Mouse (Mus musculus): ENCODE results near the gene Mttp. TPM values are rescaled to one million over a fixed set of nuclear protein-coding genes. Genes with fewer than 3 reads are reported as not detected.

Mttp gene
- polyA plus RNA-seq, 1 experiment from 2014 or later, result 45.0 TPM

DNA sequence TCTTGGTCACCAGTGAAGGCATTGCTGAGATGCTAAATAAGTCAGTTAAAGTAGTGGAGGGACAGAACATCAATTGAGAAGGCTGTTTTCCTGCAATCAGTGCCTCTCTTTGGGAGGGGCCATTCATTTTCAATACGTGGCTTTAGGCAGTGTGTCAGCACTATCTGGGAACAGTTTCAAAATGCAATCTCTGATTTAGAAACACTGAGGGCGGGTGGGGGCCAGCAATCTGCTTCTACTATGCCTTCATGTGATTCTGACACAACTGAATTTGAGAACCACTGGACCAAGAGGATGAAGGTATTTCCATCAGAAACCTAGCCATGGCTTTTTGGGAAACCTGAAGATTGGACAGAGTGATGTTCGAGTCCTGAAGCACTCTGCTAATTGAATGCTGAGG is 49.5 kb downstream of the Mttp start:
- no peak overlapping the region for H3K27ac ChIP-seq (ENCODE audit: low read depth, low read length)
- H3K9me3 ChIP-seq (ENCODE audit: control insufficient read depth, low read length), result no peaks in the 10 kb centered on the region
- WGBS, result 69% methylated on average over 3 of the region's 3 CpGs

DNA sequence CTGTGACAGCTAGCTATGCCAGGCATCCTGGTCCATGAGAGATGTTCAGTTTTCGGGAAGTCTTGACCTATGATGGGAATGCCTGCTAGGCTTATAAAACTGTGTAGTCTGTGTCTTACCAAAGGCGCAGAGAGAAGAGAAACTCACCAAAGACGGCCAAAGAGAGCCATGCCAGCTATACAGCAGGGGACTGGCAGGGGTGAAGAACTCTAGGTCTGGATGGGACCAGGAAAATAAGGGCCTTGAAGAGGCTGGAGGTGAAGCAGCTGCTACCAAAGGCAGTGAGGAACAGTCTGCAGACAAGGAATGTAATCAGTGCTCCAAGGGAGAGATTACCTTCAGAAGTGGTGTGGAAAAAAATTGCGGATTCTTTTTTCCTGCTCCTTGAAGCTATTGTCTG is 60.9 kb downstream of the Mttp start:
- 75% methylated on average over 4 of the region's 4 CpGs for WGBS
- H3K36me3 ChIP-seq (ENCODE audit: control insufficient read depth, insufficient read depth, low read length), result no peaks in the 10 kb centered on the region
- H3K4me2 ChIP-seq, result no peak overlapping the region
- no peak for ATAC-seq (replicated peaks; ENCODE audit: low FRiP score)
- no peaks in the 10 kb centered on the region for H3K27me3 ChIP-seq (replicated peaks; ENCODE audit: control insufficient read depth, insufficient read depth, low read length)
- H3K9me3 ChIP-seq (ENCODE audit: control insufficient read depth, low read length), result no peaks in the 10 kb centered on the region
- no peak overlapping the region for H3K4me3 ChIP-seq (ENCODE audit: low read depth, low read length)
- H3K9ac ChIP-seq (ENCODE audit: low read depth, low read length), result no peak overlapping the region
- H3K4me1 ChIP-seq (replicated peaks; ENCODE audit: control insufficient read depth, insufficient read depth, low read length), result no peaks in the 10 kb centered on the region
- DNase-seq (ENCODE audit: low spot score), result no peak
- no peak overlapping the region for H3K27ac ChIP-seq (ENCODE audit: low read depth, low read length)

More for the DNA sequence above, 49.5 kb downstream of the Mttp start:
- Histone ChIP-seq H3K27me3 (replicated peaks; ENCODE audit: control insufficient read depth, insufficient read depth, low read length) (no peaks in the 10 kb centered on the region), H3K9ac (ENCODE audit: low read depth, low read length) (no peak overlapping the region), H3K4me1 (replicated peaks; ENCODE audit: control insufficient read depth, insufficient read depth, low read length) (no peaks in the 10 kb centered on the region), H3K4me2 (no peak overlapping the region), H3K36me3 (ENCODE audit: control insufficient read depth, insufficient read depth, low read length) (no peaks in the 10 kb centered on the region), H3K4me3 (ENCODE audit: low read depth, low read length) (no peak overlapping the region)
- no peak for DNase-seq (ENCODE audit: low spot score)
- no peak for ATAC-seq (replicated peaks; ENCODE audit: low FRiP score)

DNA sequence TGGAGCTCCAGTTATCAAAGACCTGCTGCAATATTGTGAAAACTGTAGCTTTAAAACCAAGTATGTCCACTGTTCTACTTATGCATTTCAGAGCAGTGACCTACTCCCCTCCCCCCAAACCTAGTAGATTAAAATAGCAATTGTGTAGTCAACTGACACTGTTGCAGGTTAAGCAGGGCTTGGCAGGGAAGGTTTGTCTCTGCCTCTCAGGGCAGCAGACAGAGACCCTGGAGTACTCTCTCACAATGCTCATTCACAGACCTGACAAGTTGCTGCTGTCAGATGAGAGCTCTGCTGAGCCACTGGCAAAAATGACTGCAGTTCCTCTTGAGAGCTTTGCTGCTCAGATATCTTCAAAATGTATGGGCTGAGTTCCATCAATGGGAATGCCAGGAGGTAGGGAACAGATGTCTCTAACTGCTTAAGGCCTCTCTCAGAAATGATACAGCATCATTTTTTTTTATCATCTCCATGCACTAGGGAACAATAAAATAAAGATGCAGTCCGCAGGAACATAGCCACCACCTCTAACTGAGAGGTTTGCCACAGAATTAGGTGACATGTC is 61.6 kb downstream of the Mttp start:
- Histone ChIP-seq H3K4me3 (ENCODE audit: low read depth, low read length) (no peak overlapping the region), H3K36me3 (ENCODE audit: control insufficient read depth, insufficient read depth, low read length) (no peaks in the 10 kb centered on the region), H3K9me3 (ENCODE audit: control insufficient read depth, low read length) (no peaks in the 10 kb centered on the region), H3K4me2 (no peak overlapping the region), H3K9ac (ENCODE audit: low read depth, low read length) (no peak overlapping the region), H3K27ac (ENCODE audit: low read depth, low read length) (no peak overlapping the region), H3K4me1 (replicated peaks; ENCODE audit: control insufficient read depth, insufficient read depth, low read length) (no peaks in the 10 kb centered on the region), H3K27me3 (replicated peaks; ENCODE audit: control insufficient read depth, insufficient read depth, low read length) (no peaks in the 10 kb centered on the region)
- ATAC-seq (replicated peaks; ENCODE audit: low FRiP score) (no peak), DNase-seq (ENCODE audit: low spot score) (no peak)
- 92% methylated on average over 1 of the region's 1 CpGs for WGBS

DNA sequence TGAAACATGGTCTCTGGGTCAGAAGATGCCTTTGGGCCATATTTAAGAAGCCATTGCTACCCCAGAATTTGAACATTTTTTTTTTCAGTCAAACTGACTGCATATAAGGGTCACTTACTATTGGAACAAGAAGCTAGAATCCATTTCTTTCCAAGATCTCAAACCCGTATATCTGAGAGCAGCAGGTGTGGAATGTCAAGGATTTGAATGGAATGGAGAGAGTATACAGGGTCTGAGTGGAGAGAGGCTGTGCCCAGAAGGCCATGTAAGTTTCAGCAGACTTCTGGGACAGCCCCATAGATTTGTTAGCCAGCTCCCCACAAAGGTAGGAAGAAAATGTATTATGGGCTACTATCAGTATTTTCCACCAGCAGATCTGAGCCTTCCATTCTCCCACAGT is 66.1 kb downstream of the Mttp start:
- Histone ChIP-seq H3K4me1 (replicated peaks; ENCODE audit: control insufficient read depth, insufficient read depth, low read length) (no peaks in the 10 kb centered on the region), H3K27me3 (replicated peaks; ENCODE audit: control insufficient read depth, insufficient read depth, low read length) (no peaks in the 10 kb centered on the region), H3K36me3 (ENCODE audit: control insufficient read depth, insufficient read depth, low read length) (no peaks in the 10 kb centered on the region), H3K9me3 (ENCODE audit: control insufficient read depth, low read length) (no peaks in the 10 kb centered on the region), H3K27ac (ENCODE audit: low read depth, low read length) (no peak overlapping the region), H3K4me2 (no peak overlapping the region), H3K9ac (ENCODE audit: low read depth, low read length) (no peak overlapping the region), H3K4me3 (ENCODE audit: low read depth, low read length) (no peak overlapping the region)
- DNase-seq (ENCODE audit: low spot score), result no peak
- WGBS, result 76% methylated on average over 1 of the region's 1 CpGs
- no peak for ATAC-seq (replicated peaks; ENCODE audit: low FRiP score)

DNA sequence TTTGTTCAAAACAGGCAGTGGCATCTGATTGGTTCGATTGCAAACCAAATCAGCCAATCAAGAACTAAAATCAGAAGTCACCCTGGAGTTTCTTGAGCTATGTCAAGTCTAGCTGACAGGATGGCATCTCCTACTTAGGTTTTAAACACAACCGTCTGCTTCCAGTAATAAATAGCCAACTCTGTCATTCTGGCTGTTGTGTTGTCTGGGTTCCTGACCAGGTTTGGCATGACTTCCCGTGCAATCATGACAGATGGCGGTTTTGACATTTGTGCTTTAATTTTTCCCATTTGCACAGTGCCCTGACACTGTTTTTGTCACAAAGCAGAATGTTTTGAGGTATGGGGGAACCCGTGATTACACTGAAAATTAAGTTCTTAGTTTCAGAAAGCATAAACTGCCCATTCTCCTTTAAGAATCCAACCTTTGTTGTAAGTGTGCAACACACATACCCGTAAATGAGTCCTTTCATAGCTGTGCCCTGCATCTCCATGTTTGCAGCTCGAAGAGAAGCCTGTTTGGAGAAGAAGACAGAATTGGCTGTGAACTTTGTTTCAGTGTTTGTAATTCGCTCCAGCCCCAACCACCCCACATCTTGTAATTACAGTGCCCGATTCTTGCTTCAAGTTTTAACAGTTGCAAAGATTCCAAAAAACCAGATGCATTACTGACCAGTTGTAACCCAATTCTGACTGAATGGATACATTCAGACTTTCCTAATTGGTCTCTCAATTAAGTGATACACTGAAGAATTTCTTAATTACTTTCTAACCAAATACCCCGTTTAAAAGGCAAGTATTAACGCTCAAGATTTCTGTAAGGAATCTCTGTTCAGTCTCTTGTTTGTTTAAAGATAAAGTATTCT is 67.1 kb downstream of the Mttp start:
- no peaks in the 10 kb centered on the region for H3K4me1 ChIP-seq (replicated peaks; ENCODE audit: control insufficient read depth, insufficient read depth, low read length)
- ATAC-seq (replicated peaks; ENCODE audit: low FRiP score), result no peak
- H3K9me3 ChIP-seq (ENCODE audit: control insufficient read depth, low read length), result no peaks in the 10 kb centered on the region

DNA sequence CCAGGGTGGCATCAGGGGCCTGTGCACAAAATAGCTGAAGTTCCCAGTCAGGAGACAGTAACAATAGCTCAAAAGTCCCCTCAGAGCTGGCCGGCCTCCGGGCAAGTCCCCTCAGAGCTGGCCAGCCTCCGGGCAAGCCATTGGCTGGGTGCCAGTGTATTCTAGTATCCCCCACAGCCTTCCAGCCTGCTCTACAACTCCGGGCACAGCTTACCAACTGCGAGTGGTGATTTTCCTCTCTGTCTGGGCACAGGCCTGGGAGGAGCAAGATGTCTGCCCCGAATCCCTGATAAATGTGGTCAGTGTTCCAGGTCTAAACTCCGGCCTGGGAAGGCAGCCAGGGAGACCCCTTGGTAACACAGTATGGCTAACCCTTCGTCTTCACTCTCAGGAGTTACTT is 69.6 kb downstream of the Mttp start:
- no peak overlapping the region for H3K27ac ChIP-seq (ENCODE audit: low read depth, low read length)
- no peaks in the 10 kb centered on the region for H3K9me3 ChIP-seq (ENCODE audit: control insufficient read depth, low read length)
- no peak overlapping the region for H3K4me3 ChIP-seq (ENCODE audit: low read depth, low read length)
- H3K9ac ChIP-seq (ENCODE audit: low read depth, low read length), result no peak overlapping the region
- H3K27me3 ChIP-seq (replicated peaks; ENCODE audit: control insufficient read depth, insufficient read depth, low read length), result no peaks in the 10 kb centered on the region
- ATAC-seq (replicated peaks; ENCODE audit: low FRiP score) (no peak), DNase-seq (ENCODE audit: low spot score) (no peak)
- H3K4me1 ChIP-seq (replicated peaks; ENCODE audit: control insufficient read depth, insufficient read depth, low read length), result no peaks in the 10 kb centered on the region
- no peak overlapping the region for H3K4me2 ChIP-seq
- no peaks in the 10 kb centered on the region for H3K36me3 ChIP-seq (ENCODE audit: control insufficient read depth, insufficient read depth, low read length)
- WGBS, result 83% methylated on average over 8 of the region's 8 CpGs

More for the DNA sequence above, 67.1 kb downstream of the Mttp start:
- no peak overlapping the region for H3K4me3 ChIP-seq (ENCODE audit: low read depth, low read length)
- no peak for DNase-seq (ENCODE audit: low spot score)
- no peak overlapping the region for H3K4me2 ChIP-seq
- no peak overlapping the region for H3K27ac ChIP-seq (ENCODE audit: low read depth, low read length)
- WGBS, result 77% methylated on average over 11 of the region's 11 CpGs
- H3K9ac ChIP-seq (ENCODE audit: low read depth, low read length), result no peak overlapping the region
- no peaks in the 10 kb centered on the region for H3K36me3 ChIP-seq (ENCODE audit: control insufficient read depth, insufficient read depth, low read length)
- no peaks in the 10 kb centered on the region for H3K27me3 ChIP-seq (replicated peaks; ENCODE audit: control insufficient read depth, insufficient read depth, low read length)

DNA sequence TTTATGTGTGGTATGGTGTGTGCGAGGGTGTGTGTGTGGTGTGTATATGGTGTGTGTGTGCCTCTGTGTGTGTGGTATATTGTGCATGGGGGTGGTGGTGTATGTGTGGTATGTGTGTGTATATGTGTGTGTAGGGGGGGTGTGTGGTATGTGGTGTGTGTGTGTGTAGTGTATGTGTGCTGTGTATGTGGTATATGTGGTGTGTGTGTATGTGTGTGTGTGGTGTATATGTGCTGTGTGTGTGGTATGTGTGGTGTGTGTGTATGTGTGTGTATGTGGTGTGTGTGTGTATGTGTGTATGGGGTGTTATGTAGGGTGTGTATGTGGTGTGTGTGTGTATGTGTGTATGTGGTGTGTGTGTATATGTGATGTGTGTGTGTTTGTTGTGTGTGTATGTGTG is 70.6 kb downstream of the Mttp start:
- no peak overlapping the region for H3K27ac ChIP-seq (ENCODE audit: low read depth, low read length)
- H3K4me1 ChIP-seq (replicated peaks; ENCODE audit: control insufficient read depth, insufficient read depth, low read length), result no peaks in the 10 kb centered on the region
- 75% methylated on average over 1 of the region's 1 CpGs for WGBS

DNA sequence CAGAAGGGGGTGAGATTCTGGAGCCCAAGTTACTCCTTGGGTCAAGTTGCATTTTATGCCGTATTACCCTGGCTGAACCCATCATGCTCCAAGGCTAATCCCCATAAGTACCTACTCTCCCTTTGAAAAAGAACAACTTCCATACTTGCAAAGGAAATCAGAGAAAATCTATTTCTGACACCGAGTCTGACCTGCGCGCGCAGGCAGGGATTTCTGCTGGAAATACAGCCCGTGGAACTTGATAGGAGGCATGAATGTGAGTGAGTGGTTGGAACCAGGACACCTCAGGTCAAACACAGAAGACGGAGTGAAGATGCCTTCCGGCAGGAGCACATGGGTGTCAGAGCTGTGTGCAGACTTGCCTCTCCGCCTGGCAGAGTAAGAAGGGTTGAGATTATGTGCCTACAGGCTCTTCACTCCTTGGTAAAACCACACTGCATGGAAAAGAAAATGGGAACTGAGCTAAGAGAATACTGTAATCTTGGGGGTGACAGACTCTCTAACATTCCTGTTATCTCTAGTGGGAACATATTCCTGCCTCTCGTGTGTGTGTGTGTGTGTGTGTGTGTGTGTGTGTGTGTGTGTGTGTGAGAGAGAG is 73.2 kb downstream of the Mttp start:
- DNase-seq (ENCODE audit: low spot score) (no peak), ATAC-seq (replicated peaks; ENCODE audit: low FRiP score) (no peak)
- Histone ChIP-seq H3K27ac (ENCODE audit: low read depth, low read length) (no peak overlapping the region), H3K9me3 (ENCODE audit: control insufficient read depth, low read length) (no peaks in the 10 kb centered on the region), H3K36me3 (ENCODE audit: control insufficient read depth, insufficient read depth, low read length) (no peaks in the 10 kb centered on the region), H3K9ac (ENCODE audit: low read depth, low read length) (no peak overlapping the region), H3K27me3 (replicated peaks; ENCODE audit: control insufficient read depth, insufficient read depth, low read length) (no peaks in the 10 kb centered on the region), H3K4me1 (replicated peaks; ENCODE audit: control insufficient read depth, insufficient read depth, low read length) (no peaks in the 10 kb centered on the region), H3K4me3 (ENCODE audit: low read depth, low read length) (no peak overlapping the region), H3K4me2 (no peak overlapping the region)
- 77% methylated on average over 10 of the region's 10 CpGs for WGBS

More for the DNA sequence above, 70.6 kb downstream of the Mttp start:
- no peak overlapping the region for H3K4me3 ChIP-seq (ENCODE audit: low read depth, low read length)
- no peaks in the 10 kb centered on the region for H3K9me3 ChIP-seq (ENCODE audit: control insufficient read depth, low read length)
- H3K9ac ChIP-seq (ENCODE audit: low read depth, low read length), result no peak overlapping the region
- no peak for ATAC-seq (replicated peaks; ENCODE audit: low FRiP score)
- DNase-seq (ENCODE audit: low spot score), result no peak
- no peaks in the 10 kb centered on the region for H3K36me3 ChIP-seq (ENCODE audit: control insufficient read depth, insufficient read depth, low read length)
- no peak overlapping the region for H3K4me2 ChIP-seq
- no peaks in the 10 kb centered on the region for H3K27me3 ChIP-seq (replicated peaks; ENCODE audit: control insufficient read depth, insufficient read depth, low read length)

All from liver, embryonic 11.5 days (tissue).